Mouse (Mus musculus) c-Kit-positive CD71-positive TER-119-positive erythroid progenitor cells, embryonic 14.5 days (primary cell): ENCODE data around the gene Elmod3.
A peak's percentile ranks its signal among the peaks of the same experiment; 100 is the strongest.

Experiments
- DNase-seq: peaks from one replicate; pipeline ENCODE4 v3.0.0-alpha.2; 2013; ENCODE audit warnings: low spot score

Gene Elmod3

DNA sequence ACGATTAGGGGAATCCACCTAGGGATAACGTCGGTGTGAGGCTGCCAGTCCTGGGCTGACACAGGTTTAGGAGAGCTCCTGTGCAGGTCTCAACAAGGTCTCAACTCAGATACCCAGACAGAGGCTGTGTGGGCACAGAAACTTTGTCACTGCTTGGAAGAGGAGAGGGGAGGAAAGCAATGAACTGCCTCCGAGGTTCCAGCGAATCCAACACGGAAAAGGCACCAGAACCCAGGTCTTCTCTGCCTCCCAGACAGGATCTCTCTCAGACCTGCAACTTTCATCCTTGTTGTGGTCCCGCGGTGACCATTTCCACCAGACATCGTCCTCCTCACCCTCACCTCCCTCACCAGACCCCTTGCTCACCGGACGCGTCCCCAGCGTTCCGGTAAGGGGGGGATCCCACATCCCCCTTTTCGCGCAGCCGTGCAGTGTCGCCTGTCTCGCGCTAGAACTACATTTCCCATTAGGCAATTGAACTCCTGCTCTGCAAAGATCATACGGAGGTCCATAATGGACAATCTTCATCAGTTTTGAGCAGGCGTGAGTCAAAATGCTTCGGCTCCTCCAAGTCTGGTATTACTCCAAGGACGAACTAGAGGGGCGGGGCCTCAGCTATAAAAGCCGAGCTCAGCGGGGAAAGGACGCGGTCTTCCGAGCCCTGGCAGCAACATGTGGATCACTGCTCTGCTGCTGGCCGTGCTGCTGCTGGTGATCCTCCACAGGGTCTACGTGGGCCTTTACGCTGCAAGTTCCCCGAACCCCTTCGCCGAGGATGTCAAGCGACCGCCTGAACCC is at the start of gene Elmod3, which contains the start of gene Retsat:
Gene Elmod3 (minus strand): TSS at position 458 of the 798 bp plus-strand sequence.
Gene Retsat (plus strand): TSS at position 520 of the 798 bp plus-strand sequence.
- DNase-seq = peak; percentile 93

DNA sequence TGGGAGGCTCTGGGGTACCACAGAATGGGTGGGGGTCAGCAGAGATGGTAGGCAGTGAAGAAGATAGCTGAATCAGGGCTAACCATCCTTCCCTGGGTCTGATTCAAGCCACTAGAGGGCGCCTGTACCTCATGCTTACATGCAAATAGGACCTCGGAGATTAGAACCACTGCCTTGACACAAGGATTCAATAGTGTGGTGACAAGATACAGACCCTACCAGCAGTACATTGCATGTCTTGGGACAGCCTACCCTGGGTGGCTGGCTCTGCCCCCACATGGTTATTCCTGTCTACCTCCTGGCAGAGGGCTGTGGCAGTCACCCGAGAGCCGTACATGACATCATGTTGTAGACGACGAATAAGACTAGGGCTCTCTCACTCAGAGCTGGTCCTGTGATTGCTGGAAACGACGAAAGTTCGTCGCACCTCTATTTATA is 49.2 kb upstream of the Elmod3 start:
- DNase-seq = peak; percentile 43

DNA sequence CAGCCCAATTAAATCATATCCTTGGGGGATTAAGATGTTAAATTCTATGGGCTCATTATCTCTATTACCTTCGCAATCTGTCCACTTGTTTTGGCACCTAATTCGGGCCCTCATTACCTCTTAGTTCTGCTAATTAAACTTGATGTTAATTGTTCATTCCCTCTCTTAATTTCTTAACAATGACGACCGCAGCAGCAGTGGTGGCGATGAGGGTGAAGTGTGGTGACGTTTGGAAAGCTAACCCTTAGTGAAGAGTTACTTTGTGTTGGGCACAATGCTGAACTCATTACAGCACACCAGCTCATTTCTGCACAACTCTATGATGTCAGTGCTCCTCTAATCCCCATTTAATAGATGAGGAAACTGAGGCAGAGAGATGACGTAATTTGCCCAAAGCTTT is 47.2 kb upstream of the Elmod3 start:
- no peak for DNase-seq

- no peak for DNase-seq
These were observed 46.4 kb upstream of the Elmod3 start for GRCm38 (mm10) chr6:72644576-72644975.

DNA sequence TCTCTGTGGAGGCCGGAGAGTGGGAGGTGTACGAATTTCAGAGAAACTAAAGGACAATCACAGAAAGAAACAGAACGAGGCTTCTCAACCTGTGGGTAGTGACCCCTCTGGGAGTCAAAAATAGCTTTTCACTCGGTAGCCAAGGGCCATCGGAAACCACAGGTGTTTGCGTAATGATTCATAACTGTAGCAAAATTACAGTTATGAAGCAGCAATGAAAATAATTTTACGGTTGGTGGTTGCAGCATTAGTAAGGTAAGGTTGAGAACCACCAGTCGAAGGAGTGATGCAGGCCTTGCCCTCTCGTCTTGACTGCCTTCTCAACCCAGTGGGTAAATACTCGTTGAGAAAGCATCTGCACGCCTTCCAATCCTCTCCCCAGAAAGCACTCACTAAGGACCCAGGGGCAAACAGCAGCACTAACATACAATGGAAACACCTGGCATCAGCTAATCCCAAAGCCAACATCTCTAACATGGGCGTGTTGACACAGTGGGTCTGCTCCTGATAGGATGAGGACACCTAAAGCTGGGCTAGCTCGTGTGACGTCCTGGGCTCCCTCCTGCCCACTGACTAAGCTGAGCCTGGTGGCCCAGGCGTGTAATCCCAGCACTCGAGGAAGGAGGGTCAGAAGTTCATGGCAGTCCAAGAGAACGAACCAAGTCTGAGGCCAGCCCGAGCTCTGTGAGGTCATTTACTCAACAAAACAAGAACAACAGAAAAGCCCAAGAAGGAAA is 43.2 kb upstream of the Elmod3 start:
- DNase-seq = no peak

GRCm38 (mm10) chr6:72636940-72637339 is 38.7 kb upstream of the Elmod3 start:
- DNase-seq = no peak

DNA sequence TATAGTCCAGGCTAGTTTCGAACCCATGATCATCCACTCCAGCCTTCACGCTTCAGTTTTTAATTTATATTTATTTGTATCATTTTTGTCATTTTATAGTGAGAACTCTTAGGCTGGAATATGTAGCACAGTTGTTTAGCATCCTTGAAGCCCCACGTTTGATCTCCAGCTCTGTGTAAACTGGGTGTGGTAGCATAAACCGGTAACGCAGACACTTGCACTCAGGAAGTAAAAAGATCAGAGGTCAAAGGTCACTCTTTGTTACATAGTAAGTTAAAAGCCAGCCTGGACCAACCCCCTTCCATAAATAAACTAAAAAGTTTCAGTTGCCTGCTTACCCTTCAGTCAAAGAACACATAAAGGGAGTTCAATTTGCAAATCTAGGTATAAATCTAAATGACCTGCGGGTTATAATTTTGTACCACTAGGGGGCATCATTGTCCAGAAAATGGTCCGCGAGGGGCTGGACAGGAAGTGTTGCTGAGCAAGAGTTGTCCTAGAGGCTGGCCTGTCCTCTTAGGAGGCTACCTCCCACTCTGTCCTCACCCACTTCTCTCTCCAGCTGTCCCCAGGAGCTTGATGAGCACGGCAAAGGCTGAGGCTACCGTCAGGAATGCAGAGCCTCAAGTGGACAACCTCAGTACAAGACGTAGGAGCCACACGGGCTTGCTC is 37.7 kb upstream of the Elmod3 start:
- no peak for DNase-seq

DNA sequence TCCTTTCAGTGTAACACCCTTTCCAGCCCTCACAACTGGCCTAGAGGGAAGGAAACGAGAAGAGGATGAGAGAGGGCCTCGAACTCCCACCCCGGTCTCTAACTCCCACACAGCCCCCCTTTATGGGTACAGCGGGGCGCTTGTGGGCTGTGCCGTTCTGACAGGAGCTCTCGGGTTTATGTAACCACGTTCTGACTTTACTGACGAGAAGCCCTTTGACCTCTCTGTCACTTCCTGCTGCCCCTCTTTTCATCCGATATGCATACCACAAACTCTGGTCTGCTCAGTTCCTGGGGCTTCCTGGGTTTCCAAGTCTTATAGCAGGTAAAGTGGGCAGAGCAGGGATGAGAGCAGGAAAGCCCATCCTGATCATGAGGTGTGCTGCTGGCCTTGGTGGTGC is 36.1 kb upstream of the Elmod3 start:
- DNase-seq = no peak

GRCm38 (mm10) chr6:72631700-72632099 is 33.5 kb upstream of the Elmod3 start:
- no peak for DNase-seq

DNA sequence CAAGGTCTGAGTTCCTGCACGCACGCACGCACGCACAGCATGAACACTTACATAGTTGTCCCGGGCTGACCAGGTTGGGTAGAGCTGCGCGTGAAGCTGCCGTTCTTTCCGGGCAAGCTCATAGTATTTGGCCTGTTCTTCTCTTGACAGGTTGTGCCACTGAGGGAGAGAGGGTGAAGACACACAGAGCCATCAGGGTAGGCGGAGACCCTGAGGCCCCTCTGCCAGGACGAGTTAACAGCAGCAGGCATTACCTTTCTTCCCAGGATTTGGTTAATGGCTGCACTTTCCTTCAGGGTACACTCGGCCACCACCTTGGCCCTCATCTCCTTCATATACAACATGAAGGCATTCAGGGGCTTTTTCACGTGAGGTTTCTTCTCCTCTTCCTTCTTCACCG is 32.7 kb upstream of the Elmod3 start:
- DNase-seq = no peak

- no peak for DNase-seq
These were observed 32.2 kb upstream of the Elmod3 start for GRCm38 (mm10) chr6:72630370-72630769.

- no peak for DNase-seq
These were observed 29.1 kb upstream of the Elmod3 start for GRCm38 (mm10) chr6:72627276-72627675.

DNA sequence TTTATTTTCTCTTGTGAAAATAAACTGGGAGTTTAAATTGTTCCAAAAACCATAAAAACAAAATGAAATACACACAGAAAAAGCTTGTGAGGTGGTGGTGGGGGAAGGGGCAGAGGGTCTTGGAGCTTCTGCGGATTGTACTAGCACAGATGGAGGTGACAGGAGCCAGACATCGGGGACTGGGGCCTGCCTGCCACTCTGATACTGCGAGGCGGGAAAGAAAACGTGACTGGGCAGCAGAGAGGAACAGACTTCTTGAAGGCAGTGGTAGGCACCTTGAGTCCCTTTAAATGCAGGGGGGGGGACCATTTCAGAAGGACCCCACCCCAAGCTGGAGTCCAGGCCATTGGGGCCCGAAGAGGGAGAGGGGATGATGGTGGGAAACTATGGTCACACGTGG is 28.2 kb upstream of the Elmod3 start:
- no peak for DNase-seq

DNA sequence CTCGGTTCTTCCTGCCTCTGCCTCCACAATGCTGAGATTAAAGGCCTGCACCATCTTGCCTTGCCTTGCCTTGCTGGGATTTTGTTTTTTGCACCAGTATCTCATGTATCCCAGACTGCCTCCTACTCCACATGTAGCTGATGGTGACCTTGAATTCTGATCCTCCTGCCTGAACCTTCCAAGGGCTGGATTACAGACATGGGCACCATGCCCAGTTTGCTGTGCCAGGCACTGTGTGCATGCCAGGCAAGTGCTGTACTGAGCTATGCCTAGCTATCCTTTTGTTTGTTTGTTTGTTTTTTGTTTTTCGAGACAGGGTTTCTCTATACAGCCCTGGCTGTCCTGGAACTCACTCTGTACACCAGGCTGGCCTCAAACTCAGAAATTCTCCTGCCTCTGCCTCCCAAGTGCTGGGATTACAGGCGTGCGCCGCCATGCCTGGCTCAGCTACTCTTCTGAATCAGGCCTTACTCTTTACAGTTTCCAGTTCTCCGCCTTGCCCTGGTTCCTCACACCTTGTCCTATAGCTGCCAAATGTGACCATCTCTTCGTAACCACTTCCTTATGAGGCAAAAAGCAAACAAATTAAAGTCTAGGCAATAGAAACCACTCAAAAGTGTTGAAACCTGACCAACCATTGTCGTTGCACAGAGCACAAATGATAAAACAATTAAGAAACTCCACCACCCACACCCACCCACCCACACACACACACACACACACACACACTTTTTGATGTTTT is 25.6 kb upstream of the Elmod3 start:
- no peak for DNase-seq

- DNase-seq = no peak
These were observed 24.7 kb upstream of the Elmod3 start for GRCm38 (mm10) chr6:72622917-72623316.

DNA sequence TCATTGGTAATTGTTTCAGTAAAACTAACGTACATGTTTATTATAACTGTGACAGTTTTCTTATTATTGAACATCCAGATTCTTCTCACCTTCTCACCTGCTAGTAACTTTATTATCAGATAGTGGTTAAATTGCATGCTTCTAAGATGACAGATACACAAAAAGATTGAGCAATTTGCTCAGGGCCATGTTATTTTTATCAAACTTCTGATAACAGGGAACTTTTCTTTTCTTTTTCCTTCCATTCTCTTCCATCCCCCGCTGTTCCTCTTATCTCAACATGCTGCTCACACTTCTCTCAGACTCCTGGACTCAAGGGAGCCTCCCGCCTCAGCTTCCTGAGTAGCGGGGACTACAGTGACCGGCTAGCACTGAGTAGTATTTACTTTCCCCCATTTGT is 22.7 kb upstream of the Elmod3 start:
- DNase-seq = no peak

DNA sequence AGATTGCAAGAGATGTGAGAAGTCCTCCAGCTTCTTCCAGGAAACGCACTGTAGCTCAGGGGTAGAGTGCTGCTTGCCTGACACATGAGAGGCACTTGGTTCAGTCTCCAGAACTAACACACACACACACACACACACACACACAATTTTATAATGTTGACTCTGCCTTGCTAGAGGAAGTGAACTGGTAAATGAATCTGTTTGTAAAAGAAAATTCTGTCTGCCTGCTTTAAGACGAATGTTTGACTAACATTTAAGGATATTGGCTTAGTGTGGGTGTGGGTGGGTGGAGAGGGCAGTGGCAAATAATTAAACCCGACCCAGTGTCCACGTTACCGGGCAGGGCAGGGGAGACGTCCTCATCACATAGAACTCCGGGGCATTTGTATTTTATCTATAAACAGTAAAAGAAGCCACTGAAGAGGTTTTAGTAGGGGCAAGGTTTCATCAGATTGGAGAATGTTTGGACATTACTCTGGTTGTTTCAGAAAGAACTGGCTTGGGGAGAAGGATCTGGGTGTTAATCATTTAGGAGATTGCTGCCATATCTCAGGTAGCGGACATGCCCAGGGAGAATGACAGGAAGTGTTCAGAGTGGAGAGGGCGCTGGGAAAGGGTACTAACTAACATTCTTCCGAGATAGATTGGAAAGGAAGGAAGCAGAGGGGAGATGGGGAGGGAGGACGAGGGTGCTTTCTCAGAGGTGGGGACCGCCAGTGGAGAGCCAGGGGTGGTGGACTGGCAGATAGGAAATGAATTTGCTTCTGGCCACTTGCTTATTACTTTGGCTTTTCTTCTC is 21.7 kb upstream of the Elmod3 start:
- no peak for DNase-seq

GRCm38 (mm10) chr6:72616643-72617288 is 18.6 kb upstream of the Elmod3 start, which contains the start of gene Tgoln1:
Gene Tgoln1, minus strand, starts transcription at chr6:72617000.
- DNase-seq = peak; percentile 92

- DNase-seq = no peak
These were observed 17.6 kb upstream of the Elmod3 start for GRCm38 (mm10) chr6:72615561-72616375.

DNA sequence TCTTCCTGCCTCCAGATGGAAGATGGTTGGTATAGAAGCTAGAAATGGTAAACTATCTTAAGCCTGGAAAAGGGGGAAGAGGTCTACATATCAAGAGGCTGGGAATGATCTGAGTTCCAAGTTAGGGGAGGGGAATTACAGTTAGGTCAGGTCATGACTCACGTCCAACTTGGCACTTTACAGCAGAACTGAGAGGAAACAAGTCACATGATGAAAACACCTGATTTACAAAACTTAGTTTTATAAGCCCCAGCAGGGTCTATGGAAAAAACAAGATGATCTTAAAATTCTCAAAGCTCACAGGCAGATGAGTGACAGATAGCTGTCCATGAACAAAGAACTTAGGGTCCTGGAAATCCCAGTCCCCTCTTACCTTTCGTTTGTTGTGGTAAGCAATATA is 16.9 kb upstream of the Elmod3 start:
- no peak for DNase-seq
